Mouse (Mus musculus) Muller cell, postnatal 12 days (primary cell): Measurements from ENCODE around the gene Xrcc3.

Source experiments
- DNase-seq: peaks from one replicate; pipeline ENCODE4 v3.0.0-alpha.2; 2015; ENCODE audit errors: inconsistent ontology term

The Xrcc3 gene

GRCm38 (mm10) chr12:111774156-111774555 is 39.5 kb downstream of the Xrcc3 start:
- no peak for DNase-seq

- no peak for DNase-seq
Observed at GRCm38 (mm10) chr12:111770651-111771050, 43.0 kb downstream of the Xrcc3 start.

DNA sequence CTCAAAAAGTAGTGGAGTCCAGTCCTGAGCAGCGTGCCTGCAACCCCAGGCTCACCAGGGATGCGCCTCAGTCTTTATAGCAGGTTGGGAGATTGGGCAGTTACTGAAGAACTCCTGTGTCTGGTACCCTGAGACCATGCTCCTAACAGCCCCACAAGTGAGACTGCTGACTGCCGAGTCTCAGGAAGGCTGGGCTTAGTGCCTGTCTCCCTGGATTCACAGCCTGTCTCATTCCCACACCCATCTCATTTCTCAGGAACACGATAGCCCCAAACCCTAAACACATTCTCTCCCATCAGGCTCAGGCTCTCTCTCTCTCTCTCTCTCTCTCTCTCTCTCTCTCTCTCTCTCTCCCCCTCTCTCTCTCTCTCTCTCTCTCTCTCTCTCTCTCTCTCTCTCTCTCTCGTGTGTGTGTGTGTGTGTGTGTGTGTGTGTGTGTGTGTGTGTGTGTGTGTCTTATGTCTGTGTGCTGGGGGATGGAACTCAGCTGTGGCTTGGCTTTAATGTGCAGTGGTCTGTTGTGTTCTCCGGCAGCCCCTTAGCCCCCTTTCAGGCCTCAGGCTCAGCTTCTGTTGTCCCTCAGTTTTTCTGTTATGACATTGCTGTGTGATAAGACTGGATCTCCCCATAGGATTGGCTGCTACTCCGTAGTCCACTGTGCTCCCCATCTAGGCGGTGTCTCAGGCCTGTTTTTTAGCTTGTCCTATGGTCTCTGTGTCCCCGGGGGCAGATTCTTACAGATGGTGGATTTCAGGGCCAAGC is 43.7 kb downstream of the Xrcc3 start:
- no peak for DNase-seq

GRCm38 (mm10) chr12:111769306-111769705 is 44.4 kb downstream of the Xrcc3 start:
- DNase-seq: peak; percentile 44

- peak; percentile 52 for DNase-seq
Observed at GRCm38 (mm10) chr12:111768322-111768928, 45.2 kb downstream of the Xrcc3 start.

GRCm38 (mm10) chr12:111766313-111767236 is 47.1 kb downstream of the Xrcc3 start:
- peak; percentile 72 for DNase-seq

- peak; percentile 27 for DNase-seq
Observed at GRCm38 (mm10) chr12:111762620-111763280, 50.9 kb downstream of the Xrcc3 start.

DNA sequence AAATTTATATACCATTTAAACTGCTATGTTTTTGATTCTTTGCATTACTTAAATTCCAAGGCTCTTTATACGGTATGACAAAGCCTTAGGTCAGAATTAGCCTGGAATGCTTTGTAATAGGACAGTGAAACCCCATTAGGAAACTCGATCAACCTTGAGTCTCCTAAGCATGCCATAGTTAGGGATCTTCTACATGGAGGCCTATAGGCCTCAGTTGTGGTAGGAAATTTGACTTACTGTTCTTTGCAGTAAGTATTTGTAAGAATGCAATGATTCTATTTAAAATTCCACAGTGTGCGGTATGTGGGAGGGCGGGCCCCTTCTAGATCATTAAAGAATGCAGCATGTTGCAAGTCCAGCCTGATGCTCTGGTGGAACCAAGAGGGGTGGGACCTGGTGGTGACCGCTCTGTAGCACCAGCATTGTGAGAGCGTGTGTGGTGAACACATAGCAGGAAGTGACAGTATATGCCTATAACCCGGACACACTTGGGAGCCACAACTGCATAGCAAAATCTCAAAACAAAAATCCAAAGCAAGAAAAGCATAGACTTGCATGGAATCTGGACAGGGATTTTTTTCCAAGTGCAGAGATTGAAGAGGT is 53.3 kb downstream of the Xrcc3 start:
- DNase-seq: peak; percentile 61

DNA sequence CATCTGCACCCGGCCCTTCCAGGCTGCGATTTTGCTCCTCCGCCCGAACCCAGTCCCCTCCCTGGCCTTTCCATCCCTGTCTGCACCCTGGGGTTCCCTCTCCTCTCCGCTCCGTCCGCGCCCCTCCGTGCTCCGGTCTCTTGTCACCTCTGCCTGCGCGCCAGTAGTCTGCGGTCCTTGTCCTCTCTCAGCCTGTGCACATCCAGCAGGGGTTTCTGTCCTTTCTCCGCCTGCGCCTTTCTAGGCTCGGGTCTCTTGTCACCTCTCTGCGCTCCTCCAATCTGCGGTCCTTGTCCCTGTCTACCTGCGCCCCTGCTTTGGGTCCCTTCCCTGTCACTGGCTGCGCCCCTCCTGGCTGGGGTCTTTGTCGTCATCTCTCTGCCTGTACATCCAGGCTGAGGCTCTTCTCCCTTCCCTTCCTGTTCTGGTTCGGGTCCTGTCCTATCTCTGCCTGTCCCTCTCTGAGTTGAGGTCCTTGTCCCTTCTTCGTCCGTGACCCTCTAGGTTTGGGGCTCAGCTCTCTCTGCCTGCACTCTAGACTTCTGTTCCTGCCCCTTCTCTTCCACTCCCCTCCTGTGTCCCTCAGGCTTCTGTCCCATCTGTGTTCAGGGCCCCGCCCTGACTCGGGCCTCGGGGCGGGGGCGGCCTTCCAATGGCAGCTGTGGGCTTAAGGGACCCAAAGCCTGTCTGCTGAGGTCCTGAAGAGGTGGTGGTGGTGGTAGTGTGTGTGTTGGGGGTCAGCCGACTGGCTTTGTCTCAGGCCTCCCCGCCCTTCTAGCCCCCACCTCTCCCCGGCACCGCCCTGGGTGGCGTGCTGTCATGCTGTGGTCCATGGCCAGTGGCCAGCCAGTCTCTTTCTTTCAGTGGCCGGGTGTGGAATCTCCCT is 54.3 kb downstream of the Xrcc3 start:
- DNase-seq: peak; percentile 85

- DNase-seq: peak; percentile 70
Observed at GRCm38 (mm10) chr12:111758381-111759175, 55.1 kb downstream of the Xrcc3 start, which contains the start of gene Klc1. Klc1 (plus strand) TSS chr12:111758849.

DNA sequence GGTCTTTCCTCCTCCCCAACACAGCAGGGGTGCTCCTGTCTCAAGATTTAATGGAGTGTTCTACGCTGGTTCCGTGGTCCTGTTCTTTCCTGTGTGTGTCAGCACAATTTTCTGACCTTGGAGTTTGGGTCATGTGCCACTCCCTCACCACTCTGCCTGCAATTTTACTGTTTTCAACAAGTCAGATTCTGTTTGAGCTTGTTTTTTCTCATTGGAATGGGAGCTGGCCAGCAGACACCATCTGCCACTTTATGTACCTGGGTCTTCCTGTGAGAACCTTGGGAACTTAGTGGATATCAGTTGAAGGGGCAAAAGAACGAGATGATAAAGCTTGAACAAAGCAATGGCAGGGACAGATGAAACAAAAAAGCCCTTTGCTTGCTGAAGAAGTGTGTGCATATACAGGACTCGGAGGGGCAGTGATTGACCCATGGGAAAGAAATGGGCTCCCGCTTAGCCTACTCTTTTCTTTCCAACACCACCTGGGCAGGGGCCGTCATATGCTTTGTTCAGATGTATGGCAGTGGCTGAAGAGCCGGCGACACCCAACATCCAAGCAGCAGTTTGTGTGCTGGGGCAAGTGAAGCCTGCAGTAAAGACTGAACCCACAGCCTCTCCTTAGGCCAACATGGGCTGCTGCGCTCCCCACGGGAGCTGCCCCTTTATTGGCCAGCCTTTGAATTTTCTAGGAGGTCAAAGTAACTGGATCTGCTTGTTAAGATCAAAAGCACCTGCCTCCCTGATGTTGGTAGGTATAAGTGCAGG is 55.9 kb downstream of the Xrcc3 start:
- no peak for DNase-seq

GRCm38 (mm10) chr12:111756698-111757082 is 57.0 kb downstream of the Xrcc3 start:
- peak; percentile 82 for DNase-seq

- peak; percentile 51 for DNase-seq
Observed at GRCm38 (mm10) chr12:111756082-111756697, 57.5 kb downstream of the Xrcc3 start.

GRCm38 (mm10) chr12:111755231-111755630 is 58.4 kb downstream of the Xrcc3 start:
- DNase-seq: no peak

DNA sequence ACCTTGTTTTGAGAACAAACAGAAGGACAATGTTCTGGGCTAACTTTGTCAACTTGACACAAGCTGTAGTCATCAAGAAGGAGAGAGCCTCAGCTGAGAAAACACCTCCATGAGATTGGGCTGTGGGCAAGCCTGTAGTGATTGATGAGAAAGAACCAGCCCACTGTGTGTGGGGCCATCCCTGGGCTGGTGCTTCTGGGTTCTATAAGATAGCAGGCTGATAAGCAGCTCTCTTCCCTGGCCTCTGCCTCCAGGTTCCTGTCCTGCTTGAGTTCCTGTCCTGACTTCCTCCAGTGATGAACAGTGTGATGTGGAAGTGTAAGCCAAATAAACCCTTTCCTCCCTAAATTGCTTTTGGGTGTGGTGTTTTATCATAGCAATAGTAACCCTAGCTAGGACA is 59.0 kb downstream of the Xrcc3 start:
- no peak for DNase-seq

GRCm38 (mm10) chr12:111753347-111753746 is 60.3 kb downstream of the Xrcc3 start:
- DNase-seq: no peak
